Mouse (Mus musculus): ENCODE results near the gene Nup214. TPM values are rescaled to one million over a fixed set of nuclear protein-coding genes. Genes with fewer than 3 reads are reported as not detected.

The Nup214 gene
- polyA plus RNA-seq, 1 experiment from 2014 or later = 58.8 TPM

DNA sequence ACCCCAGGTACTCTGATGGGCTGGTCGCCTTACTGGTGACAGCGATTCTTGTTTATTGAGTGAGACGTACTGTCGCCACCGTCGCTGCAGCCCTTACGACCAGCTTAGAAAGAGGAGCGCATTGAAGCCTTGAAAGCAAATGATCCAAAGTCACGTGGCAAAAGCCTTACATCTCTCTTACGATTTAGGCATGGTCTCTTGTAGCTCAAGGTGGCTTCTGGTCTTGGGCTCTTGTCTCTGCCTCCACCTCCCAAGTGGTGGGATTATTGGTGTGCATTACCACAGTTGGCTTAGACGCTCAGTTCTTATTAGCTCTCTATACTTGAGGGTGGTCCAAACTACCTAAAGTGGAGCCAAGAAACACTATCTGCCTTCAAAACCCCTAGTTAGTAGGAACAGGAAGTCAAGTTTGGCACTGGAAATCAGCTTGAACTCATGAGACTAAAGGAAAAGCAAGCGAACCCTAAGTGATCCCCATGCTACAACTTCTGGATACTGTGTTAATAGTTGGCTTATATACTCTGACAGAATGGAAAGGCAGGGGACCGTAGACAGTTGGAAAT is 654 bp downstream of the Nup214 start:
- H3K27me3 ChIP-seq (ENCODE audit: control insufficient read depth, insufficient read depth, low read length) = no peaks in the 10 kb centered on the region
- H3K4me1 ChIP-seq (ENCODE audit: control insufficient read depth, insufficient read depth, low read length) = peaks cover 14% of the 10 kb centered on the region
- peak overlapping the region; percentile 79 for H3K9ac ChIP-seq (ENCODE audit: low read length)
- no peak for ATAC-seq (ENCODE audit: insufficient read depth, low FRiP score)
- H3K9me3 ChIP-seq (replicated peaks; ENCODE audit: control insufficient read depth, low read length) = no peaks in the 10 kb centered on the region
- H3K27ac ChIP-seq (ENCODE audit: low read length) = no peak overlapping the region
- WGBS = 9% methylated on average over 13 of the region's 13 CpGs
- H3K36me3 ChIP-seq (ENCODE audit: control insufficient read depth, insufficient read depth, low read length) = peaks cover 18% of the 10 kb centered on the region
- peak overlapping the region; percentile 90 for H3K4me2 ChIP-seq (ENCODE audit: low read depth, low read length)
- H3K4me3 ChIP-seq (replicated peaks; ENCODE audit: low read length) = peak overlapping the region; percentile 74

DNA sequence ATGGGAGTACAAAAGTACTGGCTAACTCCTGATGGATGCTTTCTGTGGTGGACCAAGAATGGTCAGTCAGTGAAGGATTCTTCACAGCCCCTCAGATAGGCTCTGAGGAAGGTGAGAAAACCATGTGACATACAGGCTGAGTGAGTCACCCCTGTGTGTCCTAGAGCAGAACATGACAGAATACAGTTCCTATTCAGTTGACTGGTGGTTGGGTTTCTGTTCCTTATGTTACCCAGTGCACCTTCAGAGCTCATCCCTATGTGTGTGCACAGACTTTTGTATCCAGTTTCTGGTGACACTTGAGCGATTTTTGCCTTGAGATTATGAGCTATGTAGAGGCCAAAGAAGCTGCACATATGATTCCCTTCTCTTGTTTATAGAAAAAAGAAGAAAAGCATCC is 13.5 kb downstream of the Nup214 start:
- no peak overlapping the region for H3K4me3 ChIP-seq (replicated peaks; ENCODE audit: low read length)
- no peaks in the 10 kb centered on the region for H3K4me1 ChIP-seq (ENCODE audit: control insufficient read depth, insufficient read depth, low read length)
- no peak overlapping the region for H3K9ac ChIP-seq (ENCODE audit: low read length)
- 90% methylated on average over 1 of the region's 1 CpGs for WGBS
- no peak overlapping the region for H3K4me2 ChIP-seq (ENCODE audit: low read depth, low read length)
- H3K9me3 ChIP-seq (replicated peaks; ENCODE audit: control insufficient read depth, low read length) = no peaks in the 10 kb centered on the region
- no peak overlapping the region for H3K27ac ChIP-seq (ENCODE audit: low read length)
- ATAC-seq (ENCODE audit: insufficient read depth, low FRiP score) = no peak
- H3K27me3 ChIP-seq (ENCODE audit: control insufficient read depth, insufficient read depth, low read length) = no peaks in the 10 kb centered on the region
- H3K36me3 ChIP-seq (ENCODE audit: control insufficient read depth, insufficient read depth, low read length) = peaks cover 35% of the 10 kb centered on the region

DNA sequence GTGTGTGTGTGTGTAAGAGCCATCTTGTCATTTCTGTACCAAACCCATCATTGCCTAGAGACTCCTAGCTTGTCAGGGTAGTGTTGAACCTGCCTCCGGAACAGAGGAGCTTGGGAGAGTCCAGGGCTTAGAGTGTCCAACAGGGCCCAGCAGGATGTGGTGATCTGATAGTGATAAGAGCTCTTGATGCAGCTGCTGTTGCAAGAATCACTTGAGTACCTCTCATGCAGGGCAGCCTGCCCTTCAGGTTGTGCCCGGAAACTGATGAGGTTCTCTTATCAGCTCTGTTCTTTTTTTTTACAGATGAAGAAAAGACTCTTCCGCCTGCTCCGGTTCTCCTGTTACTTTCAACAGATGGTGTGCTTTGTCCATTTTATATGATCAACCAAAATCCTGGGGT is 16.7 kb downstream of the Nup214 start:
- 97% methylated on average over 4 of the region's 4 CpGs for WGBS
- H3K36me3 ChIP-seq (ENCODE audit: control insufficient read depth, insufficient read depth, low read length) = peaks cover 26% of the 10 kb centered on the region

DNA sequence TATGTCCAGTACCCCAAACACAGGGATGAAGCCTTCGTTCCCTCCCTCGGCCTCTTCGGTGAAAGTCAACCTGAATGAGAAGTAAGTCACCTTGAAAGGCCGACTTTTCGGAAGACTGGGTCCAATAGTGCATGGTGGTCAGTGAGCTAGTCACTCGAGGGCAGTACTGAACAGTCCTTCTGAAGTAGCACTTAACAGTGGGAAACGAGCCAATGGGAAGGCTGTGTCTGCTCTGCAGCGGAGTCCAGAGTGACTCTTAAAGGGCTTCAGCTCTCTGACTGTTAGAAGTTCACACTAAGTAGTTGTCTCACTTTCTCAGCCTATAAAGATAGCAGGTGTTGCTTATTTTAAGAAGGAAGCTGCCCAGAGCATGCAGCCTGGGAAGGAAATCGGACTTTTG is 20.7 kb downstream of the Nup214 start:
- ATAC-seq (ENCODE audit: insufficient read depth, low FRiP score) = no peak
- peaks cover 32% of the 10 kb centered on the region for H3K36me3 ChIP-seq (ENCODE audit: control insufficient read depth, insufficient read depth, low read length)
- no peaks in the 10 kb centered on the region for H3K9me3 ChIP-seq (replicated peaks; ENCODE audit: control insufficient read depth, low read length)
- no peaks in the 10 kb centered on the region for H3K27me3 ChIP-seq (ENCODE audit: control insufficient read depth, insufficient read depth, low read length)
- H3K4me2 ChIP-seq (ENCODE audit: low read depth, low read length) = no peak overlapping the region
- 92% methylated on average over 9 of the region's 9 CpGs for WGBS
- H3K4me3 ChIP-seq (replicated peaks; ENCODE audit: low read length) = no peak overlapping the region
- H3K9ac ChIP-seq (ENCODE audit: low read length) = no peak overlapping the region
- no peak overlapping the region for H3K27ac ChIP-seq (ENCODE audit: low read length)
- no peaks in the 10 kb centered on the region for H3K4me1 ChIP-seq (ENCODE audit: control insufficient read depth, insufficient read depth, low read length)

More for the DNA sequence above, 16.7 kb downstream of the Nup214 start:
- Histone ChIP-seq H3K9ac (ENCODE audit: low read length) (no peak overlapping the region), H3K9me3 (replicated peaks; ENCODE audit: control insufficient read depth, low read length) (no peaks in the 10 kb centered on the region), H3K4me2 (ENCODE audit: low read depth, low read length) (no peak overlapping the region), H3K4me3 (replicated peaks; ENCODE audit: low read length) (no peak overlapping the region), H3K27me3 (ENCODE audit: control insufficient read depth, insufficient read depth, low read length) (no peaks in the 10 kb centered on the region), H3K27ac (ENCODE audit: low read length) (no peak overlapping the region), H3K4me1 (ENCODE audit: control insufficient read depth, insufficient read depth, low read length) (no peaks in the 10 kb centered on the region)
- no peak for ATAC-seq (ENCODE audit: insufficient read depth, low FRiP score)

DNA sequence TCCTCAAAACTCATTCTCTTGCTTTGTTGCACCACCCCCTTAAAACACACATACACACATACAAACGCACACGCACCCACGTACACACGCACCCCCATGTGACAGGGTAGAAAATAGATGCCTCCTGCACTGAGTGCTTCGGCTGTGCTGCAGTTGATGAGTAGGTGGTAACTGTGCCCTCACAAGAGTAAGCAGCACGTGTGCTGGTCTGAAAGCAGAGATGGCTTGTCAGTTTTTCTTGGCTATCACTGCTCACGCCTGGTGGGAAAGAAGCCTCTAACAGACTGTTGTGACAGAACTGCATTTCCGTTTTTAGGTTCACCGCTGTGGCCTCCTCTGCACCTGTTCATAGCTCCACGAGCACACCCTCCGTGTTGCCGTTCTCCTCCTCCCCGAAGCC is 21.8 kb downstream of the Nup214 start:
- Histone ChIP-seq H3K36me3 (ENCODE audit: control insufficient read depth, insufficient read depth, low read length) (peaks cover 32% of the 10 kb centered on the region), H3K4me3 (replicated peaks; ENCODE audit: low read length) (no peak overlapping the region), H3K4me1 (ENCODE audit: control insufficient read depth, insufficient read depth, low read length) (no peaks in the 10 kb centered on the region), H3K9ac (ENCODE audit: low read length) (no peak overlapping the region), H3K4me2 (ENCODE audit: low read depth, low read length) (no peak overlapping the region), H3K27ac (ENCODE audit: low read length) (no peak overlapping the region), H3K9me3 (replicated peaks; ENCODE audit: control insufficient read depth, low read length) (no peaks in the 10 kb centered on the region), H3K27me3 (ENCODE audit: control insufficient read depth, insufficient read depth, low read length) (no peaks in the 10 kb centered on the region)
- no peak for ATAC-seq (ENCODE audit: insufficient read depth, low FRiP score)
- WGBS = 95% methylated on average over 13 of the region's 13 CpGs

DNA sequence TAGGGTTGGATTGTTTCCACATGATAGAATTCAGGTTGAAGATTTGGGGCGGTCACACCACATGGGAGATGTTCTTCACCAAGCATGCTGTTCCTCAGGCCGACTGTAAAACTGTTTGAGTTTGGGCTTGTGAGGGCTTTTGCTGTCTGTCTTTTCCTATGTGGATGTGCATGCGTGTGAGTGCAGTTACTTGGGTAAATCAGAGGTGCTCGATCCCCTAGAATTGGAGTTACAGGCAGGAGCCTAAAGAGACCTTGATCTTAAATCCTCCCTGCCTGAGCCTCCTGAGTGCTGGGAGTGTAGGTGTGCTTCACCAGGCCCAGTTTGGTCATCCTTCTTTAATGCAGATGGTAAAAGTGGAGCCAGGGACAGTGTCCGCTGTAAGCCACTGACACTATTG is 23.3 kb downstream of the Nup214 start:
- WGBS = 93% methylated on average over 5 of the region's 5 CpGs
- no peaks in the 10 kb centered on the region for H3K9me3 ChIP-seq (replicated peaks; ENCODE audit: control insufficient read depth, low read length)
- H3K27ac ChIP-seq (ENCODE audit: low read length) = no peak overlapping the region
- no peak overlapping the region for H3K9ac ChIP-seq (ENCODE audit: low read length)
- no peaks in the 10 kb centered on the region for H3K4me1 ChIP-seq (ENCODE audit: control insufficient read depth, insufficient read depth, low read length)
- H3K4me3 ChIP-seq (replicated peaks; ENCODE audit: low read length) = no peak overlapping the region
- H3K4me2 ChIP-seq (ENCODE audit: low read depth, low read length) = no peak overlapping the region
- no peak for ATAC-seq (ENCODE audit: insufficient read depth, low FRiP score)
- H3K36me3 ChIP-seq (ENCODE audit: control insufficient read depth, insufficient read depth, low read length) = peaks cover 25% of the 10 kb centered on the region
- H3K27me3 ChIP-seq (ENCODE audit: control insufficient read depth, insufficient read depth, low read length) = no peaks in the 10 kb centered on the region

DNA sequence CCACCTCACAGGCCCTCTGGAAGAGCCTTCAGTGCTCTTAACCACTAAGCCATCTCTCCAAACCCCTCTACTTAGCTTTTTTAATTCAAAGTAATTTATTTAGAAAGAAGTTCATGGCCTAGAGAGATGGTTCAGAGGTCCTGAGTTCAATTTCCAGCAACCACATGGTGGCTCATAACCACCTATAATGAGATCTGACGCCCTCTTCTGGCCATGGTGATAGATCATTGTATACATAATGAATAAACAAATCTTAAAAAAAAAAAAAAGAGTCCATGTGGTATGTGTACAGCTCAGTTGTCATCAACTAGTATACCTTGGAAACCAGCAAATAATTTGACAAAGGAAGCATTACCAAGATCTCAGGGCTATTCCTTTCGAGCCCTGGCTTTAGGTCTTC is 24.2 kb downstream of the Nup214 start:
- H3K4me3 ChIP-seq (replicated peaks; ENCODE audit: low read length) = no peak overlapping the region
- H3K9ac ChIP-seq (ENCODE audit: low read length) = no peak overlapping the region
- H3K9me3 ChIP-seq (replicated peaks; ENCODE audit: control insufficient read depth, low read length) = no peaks in the 10 kb centered on the region
- no peak overlapping the region for H3K4me2 ChIP-seq (ENCODE audit: low read depth, low read length)
- no peak overlapping the region for H3K27ac ChIP-seq (ENCODE audit: low read length)
- H3K27me3 ChIP-seq (ENCODE audit: control insufficient read depth, insufficient read depth, low read length) = no peaks in the 10 kb centered on the region
- WGBS = 68% methylated on average over 2 of the region's 2 CpGs
- ATAC-seq (ENCODE audit: insufficient read depth, low FRiP score) = no peak
- H3K36me3 ChIP-seq (ENCODE audit: control insufficient read depth, insufficient read depth, low read length) = peaks cover 25% of the 10 kb centered on the region
- H3K4me1 ChIP-seq (ENCODE audit: control insufficient read depth, insufficient read depth, low read length) = no peaks in the 10 kb centered on the region

DNA sequence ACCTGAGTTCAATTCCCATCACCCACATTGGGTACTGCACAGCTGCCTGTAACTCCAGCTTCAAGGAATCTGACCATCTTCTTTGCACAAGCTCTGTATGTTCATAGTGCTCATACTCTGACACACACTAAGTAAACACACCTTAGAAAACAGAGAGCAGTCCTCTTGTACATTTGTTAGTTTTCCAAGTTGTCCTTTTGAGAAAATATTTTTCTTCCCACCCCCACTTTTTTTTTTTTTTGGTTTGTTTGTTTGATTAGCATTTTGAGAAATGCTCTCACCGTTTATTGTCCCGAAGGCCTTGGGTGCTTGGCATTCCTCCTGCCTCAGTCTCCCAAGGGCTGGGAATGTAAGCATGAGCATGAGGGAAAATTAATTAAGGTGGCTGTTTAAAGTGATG is 34.1 kb downstream of the Nup214 start:
- no peak overlapping the region for H3K27ac ChIP-seq (ENCODE audit: low read length)
- H3K9me3 ChIP-seq (replicated peaks; ENCODE audit: control insufficient read depth, low read length) = no peaks in the 10 kb centered on the region

DNA sequence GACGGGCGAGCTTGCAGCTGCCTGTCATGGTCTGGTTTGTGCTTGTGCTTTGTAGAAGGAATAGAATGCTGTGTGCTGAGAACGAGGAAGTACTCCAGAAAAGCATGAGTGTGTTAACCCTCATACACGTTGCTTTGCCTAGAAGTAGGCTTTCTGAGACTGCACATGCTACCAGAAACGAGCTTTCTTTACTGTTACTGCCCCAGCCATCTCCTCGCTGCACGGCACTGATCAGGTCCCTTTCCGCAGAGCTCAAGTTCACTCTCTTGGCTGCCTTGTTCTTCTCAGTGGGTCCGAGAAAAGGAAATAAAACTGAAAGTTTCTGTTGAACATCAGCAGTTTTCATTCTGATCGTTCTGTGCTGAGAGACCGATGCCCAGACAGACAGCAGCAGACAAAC is 34.5 kb downstream of the Nup214 start:
- Histone ChIP-seq H3K27ac (ENCODE audit: low read length) (no peak overlapping the region), H3K9ac (ENCODE audit: low read length) (no peak overlapping the region)
- 84% methylated on average over 11 of the region's 11 CpGs for WGBS

More for the DNA sequence above, 34.1 kb downstream of the Nup214 start:
- Histone ChIP-seq H3K4me2 (ENCODE audit: low read depth, low read length) (no peak overlapping the region), H3K9ac (ENCODE audit: low read length) (no peak overlapping the region), H3K4me1 (ENCODE audit: control insufficient read depth, insufficient read depth, low read length) (no peaks in the 10 kb centered on the region), H3K36me3 (ENCODE audit: control insufficient read depth, insufficient read depth, low read length) (peaks cover 21% of the 10 kb centered on the region), H3K4me3 (replicated peaks; ENCODE audit: low read length) (no peak overlapping the region), H3K27me3 (ENCODE audit: control insufficient read depth, insufficient read depth, low read length) (no peaks in the 10 kb centered on the region)
- no peak for ATAC-seq (ENCODE audit: insufficient read depth, low FRiP score)
- 76% methylated on average over 2 of the region's 2 CpGs for WGBS

DNA sequence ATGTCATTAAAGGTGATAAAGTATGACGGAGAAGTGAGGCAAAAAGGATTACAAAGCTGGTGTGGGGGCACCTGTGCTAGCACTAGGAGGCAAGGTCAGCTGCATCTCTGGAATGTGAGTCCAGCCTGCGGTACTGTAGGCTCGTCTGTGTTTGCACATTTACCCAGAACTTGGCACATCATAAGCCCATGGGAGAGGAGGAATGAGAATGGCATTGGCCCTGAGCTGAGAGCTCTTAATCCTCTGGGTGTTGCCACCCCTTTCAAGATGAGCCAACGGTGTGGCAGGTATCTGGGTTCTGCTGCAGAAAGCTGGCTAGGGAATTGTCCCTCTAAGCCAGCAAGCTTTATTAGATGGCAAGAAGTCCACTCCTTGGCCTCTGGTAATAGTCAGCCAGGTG is 45.5 kb downstream of the Nup214 start:
- ATAC-seq (ENCODE audit: insufficient read depth, low FRiP score) = no peak
- Histone ChIP-seq H3K9ac (ENCODE audit: low read length) (no peak overlapping the region), H3K27ac (ENCODE audit: low read length) (no peak overlapping the region), H3K36me3 (ENCODE audit: control insufficient read depth, insufficient read depth, low read length) (peaks cover 19% of the 10 kb centered on the region), H3K4me1 (ENCODE audit: control insufficient read depth, insufficient read depth, low read length) (no peaks in the 10 kb centered on the region), H3K27me3 (ENCODE audit: control insufficient read depth, insufficient read depth, low read length) (no peaks in the 10 kb centered on the region), H3K4me2 (ENCODE audit: low read depth, low read length) (no peak overlapping the region), H3K4me3 (replicated peaks; ENCODE audit: low read length) (no peak overlapping the region), H3K9me3 (replicated peaks; ENCODE audit: control insufficient read depth, low read length) (no peaks in the 10 kb centered on the region)
- 60% methylated on average over 4 of the region's 4 CpGs for WGBS

More for the DNA sequence above, 34.5 kb downstream of the Nup214 start:
- H3K27me3 ChIP-seq (ENCODE audit: control insufficient read depth, insufficient read depth, low read length) = no peaks in the 10 kb centered on the region
- H3K9me3 ChIP-seq (replicated peaks; ENCODE audit: control insufficient read depth, low read length) = no peaks in the 10 kb centered on the region
- ATAC-seq (ENCODE audit: insufficient read depth, low FRiP score) = no peak
- no peaks in the 10 kb centered on the region for H3K4me1 ChIP-seq (ENCODE audit: control insufficient read depth, insufficient read depth, low read length)
- H3K36me3 ChIP-seq (ENCODE audit: control insufficient read depth, insufficient read depth, low read length) = peaks cover 21% of the 10 kb centered on the region
- no peak overlapping the region for H3K4me2 ChIP-seq (ENCODE audit: low read depth, low read length)
- H3K4me3 ChIP-seq (replicated peaks; ENCODE audit: low read length) = no peak overlapping the region
